Mouse (Mus musculus) embryonic fibroblast, embryonic 13.5 days (primary cell): Measurements from ENCODE around the gene Znrf4. TPM values are rescaled to one million over a fixed set of nuclear protein-coding genes. Genes with fewer than 3 reads are reported as not detected.
A peak's percentile ranks its signal among the peaks of the same experiment; 100 is the strongest.

Experiments used
- H3K27ac ChIP-seq: 2 replicates; pipeline ENCODE4 v1.5.1; 2012; ENCODE audit warnings: low read length, control low read depth, inconsistent platforms; ENCODE audit not compliant: insufficient read depth
- H3K4me1 ChIP-seq: 2 replicates; pipeline ENCODE4 v1.6.1; 2011; ENCODE audit warnings: low read length; ENCODE audit not compliant: control insufficient read depth, insufficient read depth
- H3K4me3 ChIP-seq: 2 replicates; pipeline ENCODE4 v1.5.1; 2011; ENCODE audit warnings: mild to moderate bottlenecking, control low read depth, low read length; ENCODE audit not compliant: insufficient read depth
- CTCF ChIP-seq: IDR thresholded peaks from 2 replicates; pipeline ENCODE4 v1.5.1; 2011; ENCODE audit warnings: mild to moderate bottlenecking, control low read depth, low read length, moderate library complexity, borderline replicate concordance; ENCODE audit not compliant: insufficient read depth
- POLR2A ChIP-seq: IDR thresholded peaks from 2 replicates; pipeline ENCODE4 v1.6.1; 2011; ENCODE audit warnings: low read depth, mild to moderate bottlenecking, control low read depth, low read length, moderate library complexity
- polyA plus RNA-seq: library from polyadenylated mRNA; stranded (reverse); fragments of >200 nt; gene quantifications from 2 replicates; pipeline ENCODE4 v1.2.4, GENCODE M21; 2011; ENCODE audit warnings: low read depth; ENCODE audit not compliant: missing spikeins, insufficient read length

The Znrf4 gene
- polyA plus RNA-seq, 1 experiment = not detected

DNA sequence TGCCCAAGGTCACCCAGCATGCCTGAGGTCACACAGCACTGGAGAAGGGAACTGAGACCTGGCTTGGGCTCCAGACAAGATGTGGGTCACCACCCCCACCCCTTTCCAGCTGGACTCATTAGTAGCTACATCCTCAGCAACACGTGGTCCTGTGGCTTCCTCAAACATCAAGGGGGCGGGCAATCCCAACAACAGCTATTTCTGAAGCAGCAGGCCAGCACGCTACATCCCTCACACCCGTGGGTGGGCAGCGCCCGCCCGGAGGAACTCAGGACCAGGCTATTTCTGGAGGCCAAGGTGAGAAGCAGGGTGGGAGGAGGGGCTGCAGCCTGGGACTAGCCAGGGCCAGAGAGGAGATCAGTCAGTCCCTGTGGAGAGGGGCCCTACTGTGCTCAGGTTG lies 43.4 kb downstream of the Znrf4 start:
- TF ChIP-seq POLR2A (no peak), CTCF (no peak)
- no peaks in the 10 kb centered on the region for H3K4me1 ChIP-seq
- no peak overlapping the region for H3K4me3 ChIP-seq
- H3K27ac ChIP-seq = no peak overlapping the region

DNA sequence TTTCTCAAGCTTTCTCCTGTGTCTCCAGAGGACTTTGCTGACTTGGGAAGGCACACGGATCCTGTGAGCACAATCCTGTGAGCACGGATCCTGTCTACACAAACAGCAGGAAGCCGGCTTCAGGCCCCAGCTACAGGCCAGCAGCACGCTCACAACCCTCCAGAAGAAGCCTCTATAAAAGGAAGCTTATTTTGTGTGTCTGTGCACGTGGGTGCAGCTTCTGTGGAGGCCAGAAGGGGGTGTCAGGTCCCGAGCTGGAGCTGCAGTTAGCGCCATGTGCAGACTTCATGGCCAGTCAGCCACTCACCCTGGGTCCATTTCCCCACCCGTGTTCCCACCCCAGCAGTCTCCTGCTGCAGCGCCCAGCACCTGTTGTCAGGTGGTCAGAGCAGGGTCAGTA lies 43.9 kb downstream of the Znrf4 start:
- Histone ChIP-seq H3K4me1 (peaks cover 3% of the 10 kb centered on the region; the same call in 1 of the 2 replicates), H3K4me3 (no peak overlapping the region), H3K27ac (no peak overlapping the region; the same call in 1 of the 2 replicates)
- TF ChIP-seq POLR2A (no peak), CTCF (no peak)

DNA sequence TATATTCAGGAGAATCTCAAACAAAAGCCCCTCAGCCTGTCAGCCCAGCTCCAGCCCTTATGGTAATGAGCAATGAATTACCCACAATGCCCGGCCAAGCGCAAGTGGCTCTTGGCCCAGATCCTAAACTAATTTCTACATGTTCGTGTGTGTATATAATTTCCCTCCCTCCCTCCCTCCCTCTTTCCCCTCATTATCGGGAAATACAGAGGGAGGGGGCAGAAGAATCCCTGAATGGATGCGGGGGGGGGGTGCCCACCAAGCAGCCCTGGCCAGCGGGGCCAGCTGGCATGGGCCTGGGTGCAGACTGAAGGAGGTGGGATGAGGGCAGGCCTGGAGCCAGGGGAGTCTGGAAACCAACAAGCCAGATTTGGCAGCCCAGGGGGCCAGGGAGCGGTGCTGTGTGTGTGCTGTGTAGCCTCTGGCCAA lies 44.8 kb downstream of the Znrf4 start:
- no peak overlapping the region for H3K4me3 ChIP-seq
- H3K27ac ChIP-seq = peak overlapping the region; percentile 36
- TF ChIP-seq POLR2A (no peak), CTCF (no peak)
- peaks cover 8% of the 10 kb centered on the region; the same call in 1 of the 2 replicates for H3K4me1 ChIP-seq

DNA sequence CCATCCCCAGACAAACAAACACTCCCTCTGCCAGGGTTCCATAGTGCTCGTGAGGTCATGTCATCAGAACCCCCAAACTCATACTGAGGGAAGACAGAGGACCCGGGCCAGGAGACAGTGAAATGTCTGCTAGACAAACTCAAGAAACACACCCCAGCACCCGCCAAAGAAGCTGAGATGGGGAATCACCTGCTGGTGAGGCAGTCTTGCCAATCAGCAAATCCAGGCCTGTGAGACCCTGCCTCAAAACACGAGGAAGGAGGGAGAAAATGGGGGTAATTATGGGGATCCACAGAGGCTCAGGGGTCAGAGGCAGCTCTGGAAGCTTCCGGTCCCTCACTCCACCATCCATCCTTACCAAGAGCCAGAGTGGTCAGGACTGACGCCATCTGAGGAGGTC lies 45.5 kb downstream of the Znrf4 start:
- Histone ChIP-seq H3K4me1 (peaks cover 8% of the 10 kb centered on the region; the same call in 1 of the 2 replicates), H3K4me3 (no peak overlapping the region), H3K27ac (no peak overlapping the region)
- no peak for TF ChIP-seq CTCF
- no peak for TF ChIP-seq POLR2A

- Histone ChIP-seq H3K4me3 (no peak overlapping the region), H3K4me1 (peaks cover 13% of the 10 kb centered on the region; the same call in 1 of the 2 replicates), H3K27ac (no peak overlapping the region)
- TF ChIP-seq POLR2A (no peak), CTCF (no peak)
Measured at GRCm38 (mm10) chr17:56464817-56465216, 47.4 kb downstream of the Znrf4 start.

DNA sequence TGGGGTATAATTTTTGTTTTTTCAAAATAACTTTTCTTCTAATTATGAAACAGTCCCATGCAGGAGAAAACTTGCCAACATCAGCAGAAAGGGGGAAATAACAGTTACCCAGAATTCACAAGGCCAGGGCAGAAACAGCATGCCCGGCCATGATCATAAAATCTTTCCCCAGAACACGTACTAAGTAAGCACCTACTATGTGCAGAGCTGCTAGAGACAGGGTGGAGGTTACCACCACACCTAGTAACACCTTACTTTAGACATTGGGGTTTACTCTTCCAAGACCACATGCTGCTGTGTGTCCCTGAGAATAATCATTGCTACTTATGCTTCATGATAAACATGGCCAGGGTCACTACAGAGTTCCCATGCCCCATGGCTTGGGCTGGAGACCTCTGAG lies 47.9 kb downstream of the Znrf4 start:
- Histone ChIP-seq H3K4me3 (no peak overlapping the region), H3K4me1 (peaks cover 13% of the 10 kb centered on the region; the same call in 1 of the 2 replicates), H3K27ac (no peak overlapping the region)
- TF ChIP-seq POLR2A = no peak
- no peak for TF ChIP-seq CTCF

DNA sequence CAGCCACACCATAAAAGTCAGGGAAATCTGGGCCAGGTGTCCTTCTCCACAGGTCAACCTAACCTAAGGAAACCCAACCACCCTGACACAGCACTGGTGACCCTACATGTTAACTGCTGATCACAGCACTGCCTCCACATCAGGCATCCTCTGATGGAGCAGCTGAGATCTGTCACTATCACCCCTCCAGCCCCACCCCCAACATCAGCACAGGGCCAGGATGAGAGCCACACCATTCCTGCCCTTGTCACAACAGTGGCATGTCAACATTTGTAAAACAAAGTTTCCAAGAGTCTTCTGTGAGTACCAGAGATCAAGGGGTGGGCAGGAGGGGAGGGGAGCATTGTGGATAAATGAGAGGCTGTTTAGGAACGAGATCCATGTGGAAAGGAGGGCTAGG lies 48.7 kb downstream of the Znrf4 start:
- H3K4me3 ChIP-seq = no peak overlapping the region
- peaks cover 13% of the 10 kb centered on the region; the same call in 1 of the 2 replicates for H3K4me1 ChIP-seq
- H3K27ac ChIP-seq = peak overlapping the region; percentile 92
- no peak for TF ChIP-seq CTCF
- TF ChIP-seq POLR2A = no peak

DNA sequence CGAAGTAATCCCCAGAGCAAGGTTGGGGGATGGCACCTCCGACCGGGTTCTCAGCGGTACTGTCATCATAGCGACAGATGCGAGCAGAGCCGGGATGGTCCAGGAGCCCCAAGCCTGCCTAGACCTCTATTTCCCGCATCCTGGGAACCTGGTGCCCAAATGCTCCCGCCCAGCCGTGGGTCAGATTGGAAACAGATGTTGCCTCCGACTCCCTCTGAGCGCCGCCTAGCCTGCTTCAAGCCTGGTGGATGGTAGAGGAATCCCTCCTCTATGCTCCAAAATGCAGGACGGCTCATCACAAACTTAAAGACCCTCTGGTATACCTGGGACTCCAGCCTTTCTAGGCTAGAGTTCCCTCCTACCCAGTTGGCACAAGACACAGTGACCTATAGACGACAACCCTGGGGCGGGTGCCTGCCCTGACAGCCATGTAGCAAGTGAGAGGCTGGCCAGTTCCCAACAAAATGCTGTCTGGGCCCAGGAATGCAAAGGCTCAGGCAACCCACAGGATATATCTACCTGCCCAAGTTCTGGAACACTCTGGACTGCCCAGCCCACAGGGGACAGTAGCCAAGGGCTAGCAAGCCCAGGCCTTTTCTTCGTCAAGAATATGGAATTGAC lies 49.3 kb downstream of the Znrf4 start:
- peaks cover 13% of the 10 kb centered on the region; the same call in 1 of the 2 replicates for H3K4me1 ChIP-seq

GRCm38 (mm10) chr17:56461771-56462743 lies 50.2 kb downstream of the Znrf4 start:
- peak overlapping the region; percentile 98 for H3K27ac ChIP-seq
- TF ChIP-seq POLR2A (peak; percentile 95), CTCF (no peak)
- H3K4me3 ChIP-seq = peak overlapping the region; percentile 80
- peaks cover 13% of the 10 kb centered on the region; the same call in 1 of the 2 replicates for H3K4me1 ChIP-seq

More for the DNA sequence above, 49.3 kb downstream of the Znrf4 start:
- H3K27ac ChIP-seq = peak overlapping the region; percentile 92
- no peak for TF ChIP-seq CTCF
- TF ChIP-seq POLR2A = peak; percentile 66
- peak overlapping the region; percentile 33 for H3K4me3 ChIP-seq

Other genes starting within 250 kb of the Znrf4 start
- 11.1 and 15.6 TPM in 2 replicates for gene Ticam1, start 235.6 kb downstream of the Znrf4 start, polyA plus RNA-seq
- 37.4 and 41.2 TPM in 2 replicates for gene Plin3, start 219.6 kb downstream of the Znrf4 start, polyA plus RNA-seq
- not detected in 2 replicates for gene Arrdc5, start 212.1 kb downstream of the Znrf4 start, polyA plus RNA-seq
- gene Uhrf1, start 209.1 kb downstream of the Znrf4 start, polyA plus RNA-seq = 48.0 and 50.2 TPM in 2 replicates
- gene Kdm4b, start 186.4 kb downstream of the Znrf4 start, polyA plus RNA-seq = 21.8 and 30.8 TPM in 2 replicates
- 177 and 208 TPM in 2 replicates for gene Ptprs, start 35.9 kb downstream of the Znrf4 start, polyA plus RNA-seq
- gene Gm20219, start 42.0 kb upstream of the Znrf4 start, polyA plus RNA-seq = 0.38 and 0.54 TPM in 2 replicates
- gene Safb2, start 72.2 kb upstream of the Znrf4 start, polyA plus RNA-seq = 58.1 and 60.9 TPM in 2 replicates
- 67.2 and 76.1 TPM in 2 replicates for gene Safb, start 72.4 kb upstream of the Znrf4 start, polyA plus RNA-seq
- gene 2410015M20Rik, start 97.3 kb upstream of the Znrf4 start, polyA plus RNA-seq = 134 and 146 TPM in 2 replicates
- 200 and 331 TPM in 2 replicates for gene Rpl36, start 101.0 kb upstream of the Znrf4 start, polyA plus RNA-seq
- 84.6 and 91.7 TPM in 2 replicates for gene Lonp1, start 114.5 kb upstream of the Znrf4 start, polyA plus RNA-seq
- 0.38 and 0.56 TPM in 2 replicates for gene Catsperd, start 115.7 kb upstream of the Znrf4 start, polyA plus RNA-seq
- 42.3 and 45.7 TPM in 2 replicates for gene Ranbp3, start 160.9 kb upstream of the Znrf4 start, polyA plus RNA-seq
- gene Ndufa11, start 205.3 kb upstream of the Znrf4 start, polyA plus RNA-seq = 114 and 127 TPM in 2 replicates
- 15.0 and 15.1 TPM in 2 replicates for gene Vmac, start 205.6 kb upstream of the Znrf4 start, polyA plus RNA-seq
- not detected in 2 replicates for gene Nrtn, start 245.1 kb upstream of the Znrf4 start, polyA plus RNA-seq